In the genomic region with DNA sequence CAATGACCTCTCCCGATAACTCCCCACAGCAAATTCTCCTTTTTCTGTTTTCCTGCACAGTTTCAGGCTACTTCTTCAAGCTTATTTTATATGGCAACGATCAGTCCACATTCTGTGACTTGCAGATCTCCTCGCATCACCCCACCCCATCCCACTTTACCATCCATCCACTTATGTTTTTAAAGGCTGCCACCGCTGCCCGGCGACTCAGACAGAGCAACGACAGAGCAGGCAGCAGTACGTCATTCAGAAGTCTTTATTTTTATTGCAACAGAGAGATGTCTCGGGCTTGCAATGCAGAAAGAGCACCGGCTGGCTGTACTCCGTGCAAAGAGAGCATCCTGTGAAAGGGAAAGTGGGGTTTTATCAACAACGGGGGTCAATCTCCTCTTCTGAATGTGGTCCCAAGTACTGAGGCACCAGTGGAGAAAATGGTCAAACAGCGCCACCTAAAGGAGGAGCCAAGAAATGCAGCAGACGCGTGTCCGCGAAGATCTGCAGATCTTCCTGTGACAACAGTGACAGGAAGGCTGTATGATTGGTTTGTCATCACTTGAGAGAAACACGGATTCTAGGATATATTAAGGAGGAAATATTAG, we compare ENCODE assay signal across 9 mouse cellular contexts. TPM values are rescaled to one million over a fixed set of nuclear protein-coding genes. Genes with fewer than 3 reads are reported as not detected.
DNase-seq lines count a peak whose midpoint lies in the region; ATAC-seq and TF ChIP-seq lines count a peak whose summit lies in the region.
"Had no signal": no experiment of that assay in that cellular context is flagged by ENCODE, and none has a peak within 500 bp of the region (broad histone marks: within the 10 kb centered on the region; RNA-seq: fewer than 3 reads in every experiment).

No protein-coding gene starts in this region.

- peak overlapping the region; percentile 33 for H3K4me3 ChIP-seq in forebrain, embryonic 12.5 days (replicated peaks)
- peak overlapping the region; percentile 42 for H3K4me3 ChIP-seq in layer of hippocampus, adult 2 months
- peak overlapping the region; percentile 24 for H3K4me3 ChIP-seq in lung, embryonic 14.5 days (ENCODE audit: low read depth, low read length)

- no peaks in the 10 kb centered on the region for H3K36me3 ChIP-seq in forebrain, embryonic 12.5 days (replicated peaks)
- H3K36me3 ChIP-seq in lung, embryonic 14.5 days (ENCODE audit: insufficient read depth), result no peaks in the 10 kb centered on the region

- no peaks in the 10 kb centered on the region for H3K9me3 ChIP-seq in forebrain, embryonic 12.5 days
- no peaks in the 10 kb centered on the region; the same call in 1 of the 2 replicates for H3K9me3 ChIP-seq in lung, embryonic 14.5 days (ENCODE audit: low read depth, low read length)

- ATAC-seq in forebrain, embryonic 12.5 days (ENCODE audit: low FRiP score), result peak; percentile 80
- peak; percentile 73 for ATAC-seq in lung, embryonic 14.5 days (ENCODE audit: insufficient read depth)

- H3K4me1 ChIP-seq in forebrain, embryonic 12.5 days, result peaks cover 4% of the 10 kb centered on the region
- H3K4me1 ChIP-seq in lung, embryonic 14.5 days (ENCODE audit: insufficient read depth), result 0 out of 2 replicates have a peak, but pooled peaks cover 4% of the 10 kb centered on the region

- H3K27me3 ChIP-seq in forebrain, embryonic 12.5 days, result peaks cover 18% of the 10 kb centered on the region; the same call in 1 of the 2 replicates
- no peaks in the 10 kb centered on the region for H3K27me3 ChIP-seq in lung, embryonic 14.5 days (ENCODE audit: insufficient read depth, low read length)

- H3K4me2 ChIP-seq in forebrain, embryonic 12.5 days, result peak overlapping the region; percentile 60
- H3K4me2 ChIP-seq in lung, embryonic 14.5 days, result peak overlapping the region; percentile 55

- peak overlapping the region; percentile 47 for H3K9ac ChIP-seq in forebrain, embryonic 12.5 days
- H3K9ac ChIP-seq in lung, embryonic 14.5 days, result no peak overlapping the region; the same call in 1 of the 2 replicates

- peak; percentile 15 for DNase-seq in CD4-positive helper T cell, adult 2 months (ENCODE audit: low read depth, low spot score)
- peak; percentile 82 for DNase-seq in brain, adult 2 months (ENCODE audit: low read depth, low spot score)
- DNase-seq in heart, postnatal 4 days, result peak; percentile 83
- DNase-seq in layer of hippocampus, adult 2 months (ENCODE audit: low spot score in 2 of 2), result peak; percentile 73 to 88
- DNase-seq in lung, embryonic 14.5 days, result peak; percentile 95
- DNase-seq in retina, adult 2 months (ENCODE audit: low read depth, low spot score), result peak; percentile 42
- peak; percentile 20 to 41 for DNase-seq in urinary bladder, adult 18-20 months (ENCODE audit: low spot score in 2 of 2)

- WGBS in forebrain, embryonic 12.5 days, result 20% methylated on average over 18 of the region's 18 CpGs
- WGBS in lung, embryonic 14.5 days, result 13% methylated on average over 18 of the region's 18 CpGs

- H3K27ac ChIP-seq in forebrain, embryonic 12.5 days, result no peak overlapping the region
- H3K27ac ChIP-seq in layer of hippocampus, adult 2 months, result peak overlapping the region; percentile 78
- H3K27ac ChIP-seq in lung, embryonic 14.5 days (ENCODE audit: low read depth), result no peak overlapping the region

- TF ChIP-seq CTCF in layer of hippocampus, adult 2 months (conservative IDR thresholded peaks at IDR 0.05), result peak; percentile 96
- peak; percentile 98 for TF ChIP-seq CTCF in lung, embryonic 14.5 days (IDR thresholded peaks at IDR 0.05; ENCODE audit: low read depth)

RNA-seq across cellular contexts. Expression of a gene that starts 4.3 kb away (rescaled TPM):
- polyA plus RNA-seq in forebrain, embryonic 12.5 days (2016; fragmentation: Nextera tagmentation; extraction: Ambion mirVana), result 211 and 224 TPM in 2 replicates
- 100 to 1,000 TPM; 851 to 876 TPM for total RNA-seq in heart, postnatal 4 days (2021)
- 100 to 1,000 TPM; 175 to 180 TPM for total RNA-seq in layer of hippocampus, adult 2 months (2021)
- polyA plus RNA-seq in lung, embryonic 14.5 days (2014; fragmentation: Nextera tagmentation; extraction: Ambion mirVana), result 235 and 240 TPM in 2 replicates

RNA-seq across cellular contexts. Expression of a gene that starts 9.5 kb away (rescaled TPM):
- 0.21 and 0.61 TPM in 2 replicates for polyA plus RNA-seq in forebrain, embryonic 12.5 days (2016; fragmentation: Nextera tagmentation; extraction: Ambion mirVana)
- total RNA-seq in heart, postnatal 4 days (2021), result 100 to 1,000 TPM; 103 to 110 TPM
- 1 to 10 TPM; 4.4 TPM for total RNA-seq in layer of hippocampus, adult 2 months (2021)
- 2.7 and 2.9 TPM in 2 replicates for polyA plus RNA-seq in lung, embryonic 14.5 days (2014; fragmentation: Nextera tagmentation; extraction: Ambion mirVana)

RNA-seq across cellular contexts. Expression of a gene that starts 29.9 kb away (rescaled TPM):
- polyA plus RNA-seq in forebrain, embryonic 12.5 days (2016; fragmentation: Nextera tagmentation; extraction: Ambion mirVana), result 0.09 TPM in 1 of 2 replicates, not detected in the other
- total RNA-seq in heart, postnatal 4 days (2021), result not detected
- total RNA-seq in layer of hippocampus, adult 2 months (2021), result not detected
- not detected in 2 replicates for polyA plus RNA-seq in lung, embryonic 14.5 days (2014; fragmentation: Nextera tagmentation; extraction: Ambion mirVana)
- total RNA-seq: gastrocnemius, adult 8-10 months had no signal

Comparison
In these comparisons a context has a peak if more than half of its experiments do, and no peak if none do; other contexts are left out.
1. DNase-seq: peak in every context shown above with its lines; median percentile 95 in lung, embryonic 14.5 days; 83 in heart, postnatal 4 days; 82 in brain, adult 2 months; 80 in layer of hippocampus, adult 2 months; 42 in retina, adult 2 months; 30 in urinary bladder, adult 18-20 months; 15 in CD4-positive helper T cell, adult 2 months.
2. RNA of a gene that starts 4.3 kb away (total RNA-seq): 851 to 876 TPM in heart, postnatal 4 days; 175 to 180 TPM in layer of hippocampus, adult 2 months; every median in the first group is over 4 times any median in the second.
3. RNA of a gene that starts 9.5 kb away (total RNA-seq): 103 to 110 TPM in heart, postnatal 4 days; 4.4 TPM in layer of hippocampus, adult 2 months; every median in the first group is over 10 times any median in the second.
4. Peak in every context shown above with its lines, with median percentiles within 50 percentile points of each other: H3K4me3 ChIP-seq.